Mouse (Mus musculus) CH12.LX (cell line): Measurements from ENCODE around the gene Nebl. TPM values are rescaled to one million over a fixed set of nuclear protein-coding genes. Genes with fewer than 3 reads are reported as not detected.

Experiments used
- DNase-seq: peaks from one replicate; pipeline ENCODE4 v3.0.0-alpha.2; 2013; ENCODE audit errors: extremely low read depth
- H3K27ac ChIP-seq: 2 replicates; pipeline ENCODE4 v1.5.1; 2012; ENCODE audit warnings: low read depth, mild to moderate bottlenecking, control low read depth, moderate library complexity; ENCODE audit not compliant: insufficient read depth
- H3K27me3 ChIP-seq: replicated peaks from 2 replicates; pipeline ENCODE3; 2012; ENCODE audit warnings: inconsistent platforms
- H3K36me3 ChIP-seq, 2 experiments: replicated peaks in 1 of 2; 2 replicates each; pipeline versions ENCODE3 to v1.6.1; 2012; ENCODE audit warnings: inconsistent platforms in 1 of 2, low read length in 1 of 2, mild to moderate bottlenecking in 1 of 2, mixed read lengths in 1 of 2, moderate library complexity in 1 of 2; ENCODE audit not compliant: control insufficient read depth in 1 of 2, insufficient read depth in 1 of 2
- H3K4me1 ChIP-seq, 2 experiments: 2 replicates each; pipeline ENCODE4 v1.6.1; 2012; ENCODE audit warnings: inconsistent platforms in 1 of 2, moderate library complexity in 1 of 2; ENCODE audit not compliant: insufficient read depth in 2 of 2, control insufficient read depth in 1 of 2
- H3K4me2 ChIP-seq: 2 replicates; pipeline ENCODE4 v1.6.1; 2012; ENCODE audit warnings: low read depth, mild to moderate bottlenecking, control low read depth; ENCODE audit not compliant: poor library complexity, insufficient read depth, severe bottlenecking
- H3K4me3 ChIP-seq, 3 experiments: fragments of 150-350 bp in 1 of 3; sonication (generic) in 1 of 3; replicated peaks in 1 of 3; 2 replicates each; pipeline versions ENCODE3 to v1.5.1; 2011 to 2012; ENCODE audit warnings: low read depth in 2 of 3, low read length in 2 of 3, mild to moderate bottlenecking in 2 of 3, moderate library complexity in 2 of 3, control low read depth in 1 of 3, improper control_type of control experiment in 1 of 3, inconsistent platforms in 1 of 3, mixed read lengths in 1 of 3; ENCODE audit not compliant: poor library complexity in 1 of 3
- H3K79me2 ChIP-seq: replicated peaks from 2 replicates; pipeline ENCODE4 v1.6.1; 2012; ENCODE audit warnings: mild to moderate bottlenecking, moderate library complexity; ENCODE audit not compliant: control insufficient read depth, poor library complexity, insufficient read depth, severe bottlenecking; ENCODE audit errors: extremely low read depth
- H3K9ac ChIP-seq: 2 replicates; pipeline ENCODE4 v1.6.1; 2012; ENCODE audit warnings: low read depth, mild to moderate bottlenecking, control low read depth, moderate library complexity; ENCODE audit not compliant: insufficient read depth
- H3K9me3 ChIP-seq: replicated peaks from 2 replicates; pipeline ENCODE3; 2012; ENCODE audit warnings: low read length, inconsistent platforms, mixed read lengths
- BHLHE40 ChIP-seq: IDR thresholded peaks from 2 replicates; pipeline ENCODE4 v1.6.1; 2011; ENCODE audit warnings: mild to moderate bottlenecking, low read depth, low read length, improper control_type of control experiment
- CHD1 ChIP-seq: IDR thresholded peaks from 2 replicates; pipeline ENCODE4 v1.6.1; 2012; ENCODE audit warnings: low read depth, low read length, improper control_type of control experiment, inconsistent platforms
- CHD2 ChIP-seq: IDR thresholded peaks from 2 replicates; pipeline ENCODE4 v1.6.1; 2011; ENCODE audit warnings: low read length, improper control_type of control experiment
- E2F4 ChIP-seq: IDR thresholded peaks from 2 replicates; pipeline ENCODE4 v1.6.1; 2011; ENCODE audit warnings: low read depth, low read length, improper control_type of control experiment; ENCODE audit not compliant: insufficient replicate concordance
- EP300 ChIP-seq: IDR thresholded peaks from 2 replicates; pipeline ENCODE4 v1.6.1; 2011; ENCODE audit warnings: low read length, improper control_type of control experiment
- HCFC1 ChIP-seq: IDR thresholded peaks from 2 replicates; pipeline ENCODE4 v1.6.1; 2012; ENCODE audit warnings: low read depth, mild to moderate bottlenecking, inconsistent platforms, low read length, improper control_type of control experiment
- JUND ChIP-seq: conservative IDR thresholded peaks from 2 replicates; pipeline ENCODE4 v1.6.1; 2011; ENCODE audit warnings: low read depth, low read length, improper control_type of control experiment
- MAFK ChIP-seq: IDR thresholded peaks from 2 replicates; pipeline ENCODE4 v1.6.1; 2011; ENCODE audit warnings: low read length, improper control_type of control experiment; ENCODE audit not compliant: insufficient replicate concordance
- MXI1 ChIP-seq: IDR thresholded peaks from 2 replicates; pipeline ENCODE4 v1.6.1; 2011; ENCODE audit warnings: mild to moderate bottlenecking, low read depth, low read length, improper control_type of control experiment
- MYC ChIP-seq: IDR thresholded peaks from 2 replicates; pipeline ENCODE4 v1.6.1; 2011; ENCODE audit warnings: low read depth, mild to moderate bottlenecking, improper control_type of control experiment, low read length
- NRF1 ChIP-seq: IDR thresholded peaks from 2 replicates; pipeline ENCODE4 v1.6.1; 2014; ENCODE audit warnings: low read depth, mild to moderate bottlenecking, inconsistent platforms, low read length, improper control_type of control experiment, moderate library complexity
- PAX5 ChIP-seq: IDR thresholded peaks from 2 replicates; pipeline ENCODE4 v1.6.1; 2012; ENCODE audit warnings: low read length, inconsistent platforms, mixed read lengths
- RAD21 ChIP-seq: IDR thresholded peaks from 2 replicates; pipeline ENCODE4 v1.6.1; 2011; ENCODE audit warnings: low read depth, mild to moderate bottlenecking, low read length, improper control_type of control experiment, moderate library complexity
- RCOR1 ChIP-seq: conservative IDR thresholded peaks from 2 replicates; pipeline ENCODE4 v1.6.1; 2012; ENCODE audit warnings: low read depth, mild to moderate bottlenecking, inconsistent platforms, low read length, improper control_type of control experiment
- SIN3A ChIP-seq: IDR thresholded peaks from 2 replicates; pipeline ENCODE4 v1.6.1; 2012; ENCODE audit warnings: low read length, improper control_type of control experiment, inconsistent platforms
- UBTF ChIP-seq: IDR thresholded peaks from 2 replicates; pipeline ENCODE4 v1.6.1; 2012; ENCODE audit warnings: low read depth, mild to moderate bottlenecking, inconsistent platforms, low read length, improper control_type of control experiment, moderate library complexity
- USF1 ChIP-seq: IDR thresholded peaks from 2 replicates; pipeline ENCODE4 v1.6.1; 2014; ENCODE audit warnings: low read depth, mild to moderate bottlenecking, inconsistent platforms, low read length, improper control_type of control experiment
- USF2 ChIP-seq: conservative IDR thresholded peaks from 2 replicates; pipeline ENCODE4 v1.6.1; 2011; ENCODE audit warnings: low read depth, low read length, improper control_type of control experiment
- ZC3H11A ChIP-seq: IDR thresholded peaks from 2 replicates; pipeline ENCODE4 v1.6.1; 2012; ENCODE audit warnings: low read depth, mild to moderate bottlenecking, inconsistent platforms, low read length, improper control_type of control experiment
- ZMIZ1 ChIP-seq: IDR thresholded peaks from 2 replicates; pipeline ENCODE4 v1.6.1; 2012; ENCODE audit warnings: low read depth, mild to moderate bottlenecking, inconsistent platforms, low read length, improper control_type of control experiment
- ZNF384 ChIP-seq: IDR thresholded peaks from 2 replicates; pipeline ENCODE4 v1.6.1; 2012; ENCODE audit warnings: low read depth, low read length, improper control_type of control experiment, inconsistent platforms
- dilution Hi-C: fragments of 300-500 bp; cut with MboI; formaldehyde crosslinking; loops from 2 replicates; pipeline ENCODE4 v1.14.3; 2020; ENCODE audit warnings: low sequenced_read_pairs; ENCODE audit not compliant: extremely low pct_unique_long_range_greater_than_20kb, extremely low pct_ligation_motif_present
- in situ Hi-C: fragments of 300-500 bp; cut with MboI; formaldehyde crosslinking; loops from 3 replicates; pipeline ENCODE4 v1.14.3; 2019; ENCODE audit warnings: low sequenced_read_pairs, low pct_ligation_motif_present, low pct_unique_long_range_greater_than_20kb, mixed read lengths
- polyA plus RNA-seq: library from polyadenylated mRNA; unstranded; fragments of >175 nt; gene quantifications from 2 replicates; pipeline ENCODE4 v1.2.1, GENCODE M21; 2012; ENCODE audit warnings: low read depth; ENCODE audit not compliant: insufficient read length
- total RNA-seq, 2 experiments: library from RNA; depleted of rRNA; stranded (reverse); fragments of 300-350 nt in 1 of 2; fragments of >200 nt in 1 of 2; gene quantifications; 2 replicates each; pipeline ENCODE4 v1.2.3; 2012 to 2014

Nebl gene
- total and polyA plus RNA-seq, 3 experiments, result 12.6 to 113 (median 46.4) TPM

GRCm38 (mm10) chr2:17414324-17414723 is 316.9 kb downstream of the Nebl start (continued):
- no peak for TF ChIP-seq ZMIZ1

- in situ Hi-C loops, result no loop called here
- Histone ChIP-seq H3K4me2 (no peak overlapping the region), H3K4me3 (no peak overlapping the region), H3K79me2 (no peaks in the 10 kb centered on the region), H3K27me3 (no peaks in the 10 kb centered on the region), H3K27ac (no peak overlapping the region), H3K9ac (no peak overlapping the region), H3K36me3 (no peaks in the 10 kb centered on the region), H3K4me1 (peaks cover 0 to 4% of the 10 kb centered on the region in 2 experiments; a peak in 2 of 4 replicates), H3K9me3 (no peaks in the 10 kb centered on the region)
- dilution Hi-C loops, result no loop called here
- DNase-seq, result no peak
- no peak for TF ChIP-seq EP300
- no peak for TF ChIP-seq RAD21
- no peak for TF ChIP-seq JUND
- TF ChIP-seq CHD1, result no peak
- TF ChIP-seq UBTF, result no peak
- TF ChIP-seq RCOR1, result no peak
- TF ChIP-seq USF1, result no peak
- no peak for TF ChIP-seq BHLHE40
- TF ChIP-seq SIN3A, result no peak
- TF ChIP-seq MYC, result no peak
- no peak for TF ChIP-seq ZMIZ1
- TF ChIP-seq NRF1, result no peak
- no peak for TF ChIP-seq USF2
- no peak for TF ChIP-seq MAFK
- no peak for TF ChIP-seq PAX5
- no peak for TF ChIP-seq ZC3H11A
These were observed 317.6 kb downstream of the Nebl start for GRCm38 (mm10) chr2:17413496-17414268.

GRCm38 (mm10) chr2:17409276-17409675 is 322.0 kb downstream of the Nebl start:
- no peak overlapping the region for H3K9ac ChIP-seq
- H3K4me1 ChIP-seq, result peaks cover 0 to 14% of the 10 kb centered on the region in 2 experiments; a peak in 2 of 4 replicates
- H3K27me3 ChIP-seq, result no peaks in the 10 kb centered on the region
- no peak overlapping the region for H3K27ac ChIP-seq
- H3K9me3 ChIP-seq, result no peaks in the 10 kb centered on the region
- in situ Hi-C loops, result no loop called here
- TF ChIP-seq E2F4 (no peak), MXI1 (no peak), PAX5 (no peak), HCFC1 (no peak), CHD2 (no peak), NRF1 (no peak), ZNF384 (no peak), RAD21 (no peak)
- TF ChIP-seq, all 38 proteins: peak for 0
- dilution Hi-C loops, result no loop called here
- Histone ChIP-seq H3K36me3 (no peaks in the 10 kb centered on the region), H3K4me2 (no peak overlapping the region), H3K4me3 (no peak overlapping the region), H3K79me2 (no peaks in the 10 kb centered on the region)
- DNase-seq, result no peak
